Mouse (Mus musculus) embryonic fibroblast, embryonic 13.5 days (primary cell): Measurements from ENCODE around the gene Timeless.

Experiments used
- CTCF ChIP-seq: IDR thresholded peaks from 2 replicates; pipeline ENCODE4 v1.5.1; 2011; ENCODE audit warnings: mild to moderate bottlenecking, control low read depth, low read length, moderate library complexity, borderline replicate concordance; ENCODE audit not compliant: insufficient read depth
- POLR2A ChIP-seq: IDR thresholded peaks from 2 replicates; pipeline ENCODE4 v1.6.1; 2011; ENCODE audit warnings: low read depth, mild to moderate bottlenecking, control low read depth, low read length, moderate library complexity

DNA sequence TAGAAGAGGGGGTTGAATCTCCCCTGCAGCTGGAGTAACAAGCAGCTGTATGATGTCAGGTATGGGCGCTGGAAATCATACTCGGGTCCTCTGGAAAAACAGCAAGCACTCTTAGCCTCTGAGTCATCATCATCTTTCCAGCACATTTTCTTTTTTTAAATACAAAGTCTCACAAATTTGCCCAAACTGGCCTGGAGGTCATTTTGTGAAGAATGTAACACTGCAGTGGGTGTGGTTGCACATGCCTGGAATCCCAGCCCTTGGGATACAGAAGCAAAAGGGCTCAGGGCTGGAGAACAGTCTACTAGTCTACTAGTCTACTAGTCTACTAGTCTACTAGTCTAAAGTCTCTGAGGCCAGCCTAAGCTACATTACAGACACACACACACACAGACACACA is 47.6 kb upstream of the Timeless start:
- TF ChIP-seq POLR2A: no peak
- no peak for TF ChIP-seq CTCF
